Mouse (Mus musculus): ENCODE results near the gene Zdhhc24. TPM values are rescaled to one million over a fixed set of nuclear protein-coding genes. Genes with fewer than 3 reads are reported as not detected.
A peak's percentile ranks its signal among the peaks of the same experiment; 100 is the strongest.

The Zdhhc24 gene
- 22.2 and 24.1 TPM in 2 replicates for total RNA-seq (2014; rRNA removed)
- 9.1 and 15.2 TPM in 2 replicates for polyA plus RNA-seq (2015; fragmentation: Nextera tagmentation; extraction: Ambion mirVana)

DNA sequence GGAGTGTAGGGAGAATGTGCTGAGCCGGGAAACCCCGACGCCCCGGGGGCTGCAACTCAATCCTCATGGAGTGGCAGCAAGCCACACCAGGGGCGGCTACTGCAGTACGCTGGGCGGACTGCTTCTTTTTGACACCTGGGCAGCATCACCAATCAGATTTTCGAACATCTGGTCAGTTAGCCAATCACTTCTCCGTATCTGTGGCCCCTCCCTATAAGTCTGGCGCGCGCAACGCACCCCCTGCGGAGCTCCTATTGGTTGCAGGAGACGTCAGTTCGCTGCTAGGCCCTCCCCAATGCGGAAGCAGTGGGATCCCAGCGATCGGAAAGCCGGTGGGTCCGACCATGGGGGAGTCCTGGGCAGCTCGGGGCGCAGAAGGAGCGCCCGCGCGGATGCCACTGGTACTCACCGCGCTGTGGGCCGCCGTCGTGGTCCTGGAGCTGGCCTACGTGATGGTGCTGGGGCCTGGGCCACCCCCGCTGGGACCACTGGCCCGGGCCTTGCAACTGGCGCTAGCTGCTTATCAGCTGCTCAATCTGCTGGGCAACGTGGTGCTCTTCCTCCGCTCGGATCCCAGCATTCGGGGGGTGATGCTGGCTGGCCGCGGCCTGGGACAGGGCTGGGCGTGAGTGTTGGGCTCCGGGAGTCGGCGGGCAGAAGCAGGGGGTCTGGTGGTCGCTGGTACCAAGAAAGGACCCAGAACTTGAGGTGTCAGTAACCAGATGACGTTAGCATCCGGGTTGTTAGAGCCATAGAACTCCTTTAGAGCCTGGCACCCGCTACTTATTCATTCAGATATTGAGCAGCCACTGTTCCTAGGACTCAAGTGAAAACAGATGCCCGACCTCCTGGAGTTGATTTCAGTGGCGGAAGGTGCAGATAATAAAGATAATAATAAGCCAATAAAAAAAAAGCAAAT, at the start of gene Zdhhc24:
Gene Zdhhc24 (plus strand): TSS at position 264 of the 919 bp plus-strand sequence.
- TF ChIP-seq CTCF (IDR thresholded peaks at IDR 0.05; ENCODE audit: low read depth), result no peak

DNA sequence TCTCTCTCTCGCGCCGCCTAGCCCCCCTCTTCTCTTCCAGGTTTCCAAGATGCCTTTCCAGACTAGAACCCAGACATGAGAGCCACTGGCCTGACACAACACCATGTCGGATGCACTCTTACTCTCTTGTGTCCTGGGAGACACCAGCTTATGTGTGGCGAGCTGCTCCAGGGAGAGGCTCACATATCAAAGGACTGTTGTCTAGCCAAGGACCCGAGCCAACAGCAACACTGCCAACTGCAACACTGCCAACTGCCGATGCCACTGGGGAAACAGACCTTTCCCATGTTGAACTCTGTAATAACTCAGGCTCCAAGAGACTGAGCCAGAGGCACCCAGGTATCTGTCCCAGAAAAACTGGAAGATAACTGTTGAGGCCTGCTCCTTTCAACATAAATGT, 49.3 kb upstream of the Zdhhc24 start:
- 49% methylated on average over 7 of the region's 7 CpGs for WGBS
- Histone ChIP-seq H3K9me3 (ENCODE audit: low read length) (no peaks in the 10 kb centered on the region), H3K4me1 (ENCODE audit: insufficient read depth) (no peaks in the 10 kb centered on the region), H3K27ac (ENCODE audit: low read depth, low read length) (no peak overlapping the region), H3K9ac (no peak overlapping the region), H3K4me2 (ENCODE audit: low read depth) (no peak overlapping the region), H3K36me3 (ENCODE audit: insufficient read depth) (peaks cover 11% of the 10 kb centered on the region), H3K27me3 (ENCODE audit: insufficient read depth, low read length) (no peaks in the 10 kb centered on the region), H3K4me3 (ENCODE audit: low read depth, low read length) (no peak overlapping the region)
- no peak for ATAC-seq
- no peak for TF ChIP-seq CTCF (IDR thresholded peaks at IDR 0.05; ENCODE audit: low read depth)
- DNase-seq, result peak; percentile 55

More for the DNA sequence above, at the start of gene Zdhhc24:
- WGBS, result under 1% methylated on average over 52 of the region's 52 CpGs
- H3K36me3 ChIP-seq (ENCODE audit: insufficient read depth), result no peaks in the 10 kb centered on the region
- H3K9me3 ChIP-seq (ENCODE audit: low read length), result no peaks in the 10 kb centered on the region
- ATAC-seq (peak; percentile 99), DNase-seq (peak; percentile 97)
- peak within 1 kb of the TSS; percentile 72 for H3K27ac ChIP-seq (ENCODE audit: low read depth, low read length)
- H3K4me3 ChIP-seq (ENCODE audit: low read depth, low read length), result peak within 1 kb of the TSS; percentile 82
- peak within 1 kb of the TSS; percentile 74 for H3K9ac ChIP-seq
- H3K4me1 ChIP-seq (ENCODE audit: insufficient read depth), result no peaks in the 10 kb centered on the region
- H3K4me2 ChIP-seq (ENCODE audit: low read depth), result peak within 1 kb of the TSS; percentile 80
- H3K27me3 ChIP-seq (ENCODE audit: insufficient read depth, low read length), result no peaks in the 10 kb centered on the region

DNA sequence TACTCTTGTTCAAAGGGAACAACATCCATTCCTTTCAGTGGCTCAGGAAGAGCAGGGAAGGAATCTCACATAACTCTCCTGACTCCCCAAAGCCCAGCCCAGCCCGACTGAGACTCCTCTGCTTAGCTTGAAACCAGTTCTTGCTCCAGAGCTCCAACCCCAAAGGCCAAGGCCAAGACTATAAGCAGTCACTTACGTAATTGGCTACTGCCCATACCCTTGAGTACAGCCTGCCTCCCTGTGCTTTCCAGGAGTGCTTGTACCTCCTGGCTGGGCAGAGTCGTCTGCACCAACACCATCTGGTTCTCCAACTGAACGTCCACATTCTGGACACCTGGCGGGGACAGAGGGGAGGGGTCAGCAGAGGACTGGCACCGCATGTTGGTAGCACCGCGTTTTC, 44.5 kb upstream of the Zdhhc24 start:
- no peak for DNase-seq
- TF ChIP-seq CTCF (IDR thresholded peaks at IDR 0.05; ENCODE audit: low read depth), result no peak
- 84% methylated on average over 8 of the region's 8 CpGs for WGBS
- no peak overlapping the region for H3K4me2 ChIP-seq (ENCODE audit: low read depth)
- H3K36me3 ChIP-seq (ENCODE audit: insufficient read depth), result peaks cover 5% of the 10 kb centered on the region
- no peak overlapping the region for H3K27ac ChIP-seq (ENCODE audit: low read depth, low read length)
- 0 out of 2 replicates have a peak, but pooled peaks cover 8% of the 10 kb centered on the region for H3K4me1 ChIP-seq (ENCODE audit: insufficient read depth)
- no peak overlapping the region for H3K9ac ChIP-seq
- H3K4me3 ChIP-seq (ENCODE audit: low read depth, low read length), result no peak overlapping the region
- no peaks in the 10 kb centered on the region for H3K9me3 ChIP-seq (ENCODE audit: low read length)
- no peaks in the 10 kb centered on the region for H3K27me3 ChIP-seq (ENCODE audit: insufficient read depth, low read length)
- no peak for ATAC-seq

DNA sequence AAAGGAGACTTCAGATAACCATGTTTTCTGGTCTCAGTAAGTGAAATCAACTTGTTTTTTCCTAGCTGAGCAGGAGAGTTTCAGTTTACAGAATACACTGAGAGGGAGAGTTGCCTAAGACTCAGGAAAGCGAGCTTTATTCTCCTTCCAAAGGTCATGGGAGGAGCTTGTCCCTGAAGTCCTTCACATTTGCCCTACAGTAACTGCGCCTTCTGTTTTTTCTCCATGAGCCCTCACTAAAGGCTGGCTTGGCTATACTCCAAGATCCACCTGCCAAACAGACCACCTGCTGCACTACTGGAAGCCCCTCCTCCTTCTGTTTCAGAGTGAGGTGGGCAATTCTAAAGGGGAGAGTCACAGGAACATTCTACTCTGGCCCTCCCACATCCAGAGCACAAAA, 42.4 kb upstream of the Zdhhc24 start:
- DNase-seq (no peak), ATAC-seq (no peak)
- no peak for TF ChIP-seq CTCF (IDR thresholded peaks at IDR 0.05; ENCODE audit: low read depth)
- H3K4me2 ChIP-seq (ENCODE audit: low read depth), result no peak overlapping the region
- H3K27me3 ChIP-seq (ENCODE audit: insufficient read depth, low read length), result peaks cover 7% of the 10 kb centered on the region; the same call in 1 of the 2 replicates
- 66% methylated on average over 2 of the region's 2 CpGs for WGBS
- H3K27ac ChIP-seq (ENCODE audit: low read depth, low read length), result no peak overlapping the region
- H3K9ac ChIP-seq, result no peak overlapping the region
- H3K4me1 ChIP-seq (ENCODE audit: insufficient read depth), result 0 out of 2 replicates have a peak, but pooled peaks cover 8% of the 10 kb centered on the region
- H3K9me3 ChIP-seq (ENCODE audit: low read length), result no peaks in the 10 kb centered on the region
- peaks cover 5% of the 10 kb centered on the region for H3K36me3 ChIP-seq (ENCODE audit: insufficient read depth)
- H3K4me3 ChIP-seq (ENCODE audit: low read depth, low read length), result no peak overlapping the region

DNA sequence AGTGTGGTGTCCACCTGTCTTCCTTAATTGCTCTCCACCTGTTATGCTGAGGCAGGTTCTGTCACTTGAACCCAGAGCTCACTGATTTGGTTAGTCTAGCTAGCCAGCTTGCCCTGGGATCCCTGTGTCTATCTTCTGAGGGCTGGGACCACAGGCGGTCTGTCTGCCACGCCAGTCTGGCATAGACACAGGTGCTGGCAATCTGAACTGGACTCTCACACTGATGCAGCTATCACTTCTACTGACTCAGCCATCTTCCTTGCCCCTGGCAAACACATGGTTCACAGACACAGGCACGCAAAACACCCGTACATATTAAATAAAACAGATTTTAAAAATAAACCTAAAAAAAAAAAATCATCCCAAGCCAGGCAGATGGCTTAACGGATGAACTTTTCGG, 41.4 kb upstream of the Zdhhc24 start:
- Histone ChIP-seq H3K4me3 (ENCODE audit: low read depth, low read length) (no peak overlapping the region), H3K36me3 (ENCODE audit: insufficient read depth) (peaks cover 4% of the 10 kb centered on the region), H3K27ac (ENCODE audit: low read depth, low read length) (no peak overlapping the region), H3K27me3 (ENCODE audit: insufficient read depth, low read length) (peaks cover 7% of the 10 kb centered on the region; the same call in 1 of the 2 replicates), H3K9ac (no peak overlapping the region), H3K4me1 (ENCODE audit: insufficient read depth) (0 out of 2 replicates have a peak, but pooled peaks cover 8% of the 10 kb centered on the region), H3K9me3 (ENCODE audit: low read length) (no peaks in the 10 kb centered on the region), H3K4me2 (ENCODE audit: low read depth) (no peak overlapping the region)
- TF ChIP-seq CTCF (IDR thresholded peaks at IDR 0.05; ENCODE audit: low read depth), result no peak
- WGBS, result 92% methylated on average over 6 of the region's 6 CpGs
- no peak for DNase-seq
- no peak for ATAC-seq

DNA sequence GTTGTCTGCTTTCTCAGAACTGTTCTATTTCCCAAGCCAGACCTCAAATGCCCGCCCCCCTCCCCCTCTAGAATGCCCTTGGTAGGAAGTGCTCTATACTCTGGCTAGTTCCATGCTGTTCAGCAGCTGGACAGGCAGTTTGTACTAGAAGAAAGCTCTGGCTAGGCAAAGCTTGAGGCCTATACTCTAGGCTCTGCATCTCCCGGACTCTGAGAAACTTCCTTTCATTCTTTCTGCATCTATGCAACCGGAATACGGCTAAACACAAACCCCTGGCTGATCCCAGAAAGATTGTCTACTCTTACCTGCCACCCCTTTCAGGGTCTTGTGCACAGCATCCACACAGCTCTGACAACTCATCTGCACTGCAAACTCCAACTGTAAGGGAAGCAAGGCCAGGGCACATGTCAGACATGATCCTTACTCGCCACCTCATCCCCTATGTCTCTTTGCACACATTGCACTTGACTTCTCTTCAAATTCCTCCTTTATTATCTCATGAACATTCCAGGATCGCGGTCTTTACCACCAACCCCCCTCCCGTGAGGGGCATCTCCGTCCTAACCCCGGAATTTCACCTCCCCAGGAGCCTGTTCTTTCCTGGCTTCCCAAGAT, 39.8 kb upstream of the Zdhhc24 start:
- peaks cover 7% of the 10 kb centered on the region; the same call in 1 of the 2 replicates for H3K27me3 ChIP-seq (ENCODE audit: insufficient read depth, low read length)
- 28% methylated on average over 10 of the region's 10 CpGs for WGBS
- H3K36me3 ChIP-seq (ENCODE audit: insufficient read depth), result no peaks in the 10 kb centered on the region
- TF ChIP-seq CTCF (IDR thresholded peaks at IDR 0.05; ENCODE audit: low read depth), result no peak
- H3K9me3 ChIP-seq (ENCODE audit: low read length), result no peaks in the 10 kb centered on the region
- H3K27ac ChIP-seq (ENCODE audit: low read depth, low read length), result no peak overlapping the region
- H3K9ac ChIP-seq, result peak overlapping the region; percentile 56
- ATAC-seq (no peak), DNase-seq (no peak)
- peak overlapping the region; percentile 57 for H3K4me3 ChIP-seq (ENCODE audit: low read depth, low read length)
- H3K4me1 ChIP-seq (ENCODE audit: insufficient read depth), result 0 out of 2 replicates have a peak, but pooled peaks cover 8% of the 10 kb centered on the region
- peak overlapping the region; percentile 96 for H3K4me2 ChIP-seq (ENCODE audit: low read depth)

Measured in forebrain, postnatal 0 days (tissue).